Mouse (Mus musculus) heart, embryonic 13.5 days (tissue): ENCODE results near the gene Sytl3. TPM values are rescaled to one million over a fixed set of nuclear protein-coding genes. Genes with fewer than 3 reads are reported as not detected.
"Not testable (repeated sequence)": the region's sequence is repeated elsewhere in the genome, so short reads cannot be mapped to it uniquely, and the experiment has no call there.

Source experiments
- ATAC-seq: fragments of 200-750 bp; cut with Nextera tagmentation; 2 replicates; pipeline ENCODE4 v1.8.0; 2017; ENCODE audit warnings: moderate TSS enrichment; ENCODE audit not compliant: insufficient number of reproducible peaks, low FRiP score, low TSS enrichment; ENCODE audit errors: extremely low read depth
- H3K27ac ChIP-seq: fragments of 300-500 bp; sonication (generic); replicated peaks from 2 replicates; pipeline ENCODE4 v1.5.1; 2015; ENCODE audit warnings: moderate library complexity, mild to moderate bottlenecking, inconsistent platforms
- H3K27me3 ChIP-seq: fragments of 300-500 bp; sonication (generic); replicated peaks from 2 replicates; pipeline ENCODE4 v1.6.1; 2015; ENCODE audit warnings: mild to moderate bottlenecking, inconsistent platforms
- H3K36me3 ChIP-seq: fragments of 300-500 bp; sonication (generic); 2 replicates; pipeline ENCODE4 v1.6.1; 2015; ENCODE audit warnings: mild to moderate bottlenecking, inconsistent platforms
- H3K4me1 ChIP-seq: fragments of 300-500 bp; sonication (generic); 2 replicates; pipeline ENCODE4 v1.6.1; 2015; ENCODE audit warnings: inconsistent platforms
- H3K4me2 ChIP-seq: fragments of 300-500 bp; sonication (generic); 2 replicates; pipeline ENCODE4 v1.6.1; 2015; ENCODE audit warnings: inconsistent platforms, mild to moderate bottlenecking, moderate library complexity
- H3K4me3 ChIP-seq: fragments of 300-500 bp; sonication (generic); 2 replicates; pipeline ENCODE4 v1.5.1; 2015; ENCODE audit warnings: moderate library complexity, mild to moderate bottlenecking, inconsistent platforms
- H3K9ac ChIP-seq: fragments of 300-500 bp; sonication (generic); 2 replicates; pipeline ENCODE4 v1.6.1; 2015; ENCODE audit warnings: inconsistent platforms, mild to moderate bottlenecking, moderate library complexity
- H3K9me3 ChIP-seq: fragments of 300-500 bp; sonication (generic); 2 replicates; pipeline ENCODE4 v1.6.1; 2016; ENCODE audit warnings: inconsistent platforms
- WGBS: fragments of 180-500 bp; shearing (Covaris S2); methylation state at CpG from one replicate; pipeline ENCODE4 v1.1.7; 2015; ENCODE audit warnings: mixed read lengths; 5-methylcytosine and 5-hydroxymethylcytosine counted together
- polyA plus RNA-seq: library from polyadenylated mRNA; unstranded; fragments of >200 nt; fragmentation: Nextera tagmentation; extraction: Ambion mirVana; gene quantifications from 2 replicates; pipeline ENCODE4 v1.2.1, GENCODE M21; 2015

Sytl3 gene
- polyA plus RNA-seq, 1 experiment from 2014 or later, result not detected

DNA sequence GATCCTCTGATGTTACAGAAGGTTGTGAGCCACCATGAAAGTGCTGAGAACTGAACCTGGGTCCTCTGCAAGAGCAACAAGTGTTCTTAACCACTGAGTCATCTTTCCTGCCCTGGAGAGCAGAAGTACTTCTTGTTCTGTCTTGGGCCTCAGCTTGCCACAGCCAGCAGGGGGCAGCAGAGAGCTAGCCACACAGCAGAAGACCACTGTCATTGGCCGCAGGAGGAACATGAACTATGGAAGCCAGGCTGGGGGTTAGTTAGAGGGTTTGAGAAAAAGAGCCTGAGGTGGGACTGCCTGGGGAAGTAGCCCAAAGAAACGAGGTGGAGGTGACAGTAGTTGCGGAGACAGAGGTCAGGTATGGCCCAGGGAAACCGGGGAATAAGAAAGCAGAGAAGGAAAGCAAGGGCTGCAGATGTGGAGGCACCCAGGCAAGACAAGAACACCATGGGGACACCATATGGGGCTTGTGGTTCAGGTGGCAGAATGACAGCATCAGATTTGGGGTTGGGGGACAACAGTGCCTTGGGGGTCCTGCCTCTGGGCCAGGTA, 38.4 kb downstream of the Sytl3 start:
- WGBS, result 35% methylated on average over 4 of the region's 4 CpGs
- not testable (repeated sequence) for H3K9me3 ChIP-seq, H3K4me3 ChIP-seq, H3K27ac ChIP-seq, H3K4me1 ChIP-seq, H3K4me2 ChIP-seq, H3K36me3 ChIP-seq, H3K9ac ChIP-seq, H3K27me3 ChIP-seq, ATAC-seq

DNA sequence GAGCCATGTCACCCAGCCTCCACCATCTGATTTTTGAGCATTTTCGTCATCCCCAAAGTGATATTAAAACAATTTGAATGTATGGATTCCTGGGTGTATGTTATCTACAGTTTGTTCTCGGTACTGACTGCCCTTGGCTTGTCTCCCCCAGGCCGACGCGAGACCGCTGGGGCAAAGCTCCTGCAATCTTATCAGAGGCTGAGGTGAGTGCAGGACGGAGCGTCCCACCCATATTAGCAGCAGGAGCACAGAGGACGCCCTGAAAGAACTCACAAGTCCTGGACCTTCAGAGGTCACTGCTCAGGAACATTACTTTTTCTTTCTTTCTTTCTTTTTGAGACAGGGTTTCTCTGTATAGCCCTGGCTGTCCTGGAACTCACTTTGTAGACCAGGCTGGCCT, 40.6 kb downstream of the Sytl3 start:
- H3K4me3 ChIP-seq, H3K27ac ChIP-seq, H3K36me3 ChIP-seq, H3K27me3 ChIP-seq, H3K9me3 ChIP-seq, H3K9ac ChIP-seq, ATAC-seq, H3K4me2 ChIP-seq, H3K4me1 ChIP-seq: not testable (repeated sequence)
- 36% methylated on average over 8 of the region's 9 CpGs for WGBS

DNA sequence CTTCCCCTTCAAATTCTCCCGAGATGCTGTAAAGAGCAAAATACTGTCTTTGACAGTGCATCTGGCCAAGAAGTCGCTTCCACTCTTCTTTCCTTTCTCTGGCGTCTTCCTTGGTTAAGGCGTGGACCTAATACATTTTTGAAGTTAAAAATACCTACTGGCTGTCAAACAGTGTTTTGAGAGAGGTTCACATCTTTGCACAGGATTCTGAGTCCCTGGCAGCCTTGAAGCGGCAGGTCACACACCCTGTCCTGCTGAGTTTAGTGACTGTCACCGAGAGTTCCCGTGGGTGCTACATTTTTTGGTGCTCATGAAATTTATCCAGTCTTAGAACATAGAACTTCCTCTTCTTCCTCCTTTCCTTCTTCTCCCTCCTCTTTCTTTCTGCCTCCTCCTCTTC, 41.2 kb downstream of the Sytl3 start:
- not testable (repeated sequence) for H3K4me3 ChIP-seq, H3K36me3 ChIP-seq, ATAC-seq, H3K9ac ChIP-seq, H3K27ac ChIP-seq, H3K4me2 ChIP-seq, H3K4me1 ChIP-seq, H3K27me3 ChIP-seq, H3K9me3 ChIP-seq
- WGBS, result 68% methylated on average over 4 of the region's 7 CpGs

DNA sequence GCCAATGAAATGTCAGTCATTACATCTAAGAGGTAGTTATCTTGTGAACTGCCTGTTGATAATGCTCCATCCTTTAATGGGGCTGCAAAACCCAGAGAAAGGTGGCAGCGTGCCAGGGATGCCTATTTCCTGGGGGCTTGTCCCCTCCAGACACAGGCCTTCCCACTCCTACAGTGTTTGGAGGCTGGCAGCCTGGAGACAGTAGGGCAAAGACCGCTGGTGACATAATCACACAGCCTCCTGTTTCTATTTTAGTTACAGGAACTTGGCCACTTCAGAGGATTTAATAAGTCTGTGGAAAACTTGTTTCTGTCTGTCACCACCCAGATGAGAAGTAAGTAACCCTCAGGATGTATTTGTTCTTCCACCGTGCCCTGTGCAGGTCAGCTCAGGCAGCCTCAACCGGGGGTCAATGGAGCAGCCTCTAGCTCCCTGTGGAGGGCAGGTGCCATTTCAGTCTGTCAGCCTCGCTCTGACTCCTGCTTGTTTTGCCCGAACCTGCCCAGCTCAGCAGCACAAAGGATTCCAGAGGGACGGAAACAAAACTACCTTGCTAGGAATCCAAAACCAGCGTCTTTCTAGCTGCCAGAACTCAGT, 43.8 kb downstream of the Sytl3 start:
- not testable (repeated sequence) for H3K9me3 ChIP-seq, H3K4me3 ChIP-seq, H3K27ac ChIP-seq, H3K27me3 ChIP-seq, H3K9ac ChIP-seq, H3K4me1 ChIP-seq, H3K36me3 ChIP-seq, H3K4me2 ChIP-seq
- WGBS, result 22% methylated on average over 3 of the region's 8 CpGs
- ATAC-seq, result peak; percentile 23; the same call in 1 of the 2 replicates

DNA sequence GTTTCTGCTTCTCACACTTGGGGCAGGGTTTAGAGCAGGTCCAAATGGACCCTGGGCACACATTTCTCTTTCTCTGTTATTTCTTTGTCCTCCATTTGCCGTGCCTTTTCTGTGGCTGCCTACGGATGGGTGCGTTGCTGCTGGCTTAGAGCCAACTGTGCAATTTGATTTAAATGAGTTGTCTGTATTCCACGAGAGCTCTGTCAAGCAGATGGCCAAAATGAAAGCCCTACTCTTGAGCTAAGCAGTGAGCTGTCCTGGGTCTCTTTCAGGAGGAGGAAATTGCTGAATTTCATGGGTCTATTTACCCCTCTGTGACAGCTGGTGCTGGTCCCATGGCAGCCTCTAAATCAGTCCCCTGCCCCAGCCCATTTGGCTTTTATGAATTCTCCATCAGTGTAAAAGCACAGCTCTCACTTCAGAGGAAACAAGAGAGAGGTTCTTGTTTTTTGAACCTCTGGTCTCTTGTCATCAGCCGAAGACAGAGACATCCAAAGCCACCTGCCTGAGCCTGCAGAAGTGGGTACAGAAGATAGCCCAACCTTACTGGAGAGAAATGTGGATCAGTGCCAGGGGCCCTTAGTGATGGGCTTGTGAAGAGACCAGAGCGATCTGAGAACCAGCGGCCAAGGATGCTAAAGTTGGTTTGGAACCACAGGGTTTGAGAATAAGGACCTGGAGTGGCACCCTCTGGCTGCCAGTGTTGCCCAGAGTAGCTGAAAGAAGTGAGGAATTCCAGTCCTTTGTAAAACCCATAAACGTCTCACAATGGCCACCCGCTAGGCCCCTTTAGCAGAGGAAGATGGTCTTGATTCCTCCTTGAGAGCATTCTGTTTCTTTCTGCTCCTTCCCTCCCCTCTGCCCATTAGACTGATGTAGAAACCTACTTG, 44.7 kb downstream of the Sytl3 start:
- not testable (repeated sequence) for H3K4me1 ChIP-seq, ATAC-seq, H3K9ac ChIP-seq, H3K27me3 ChIP-seq, H3K9me3 ChIP-seq, H3K4me2 ChIP-seq, H3K4me3 ChIP-seq, H3K36me3 ChIP-seq, H3K27ac ChIP-seq
- WGBS, result 65% methylated on average over 9 of the region's 9 CpGs

DNA sequence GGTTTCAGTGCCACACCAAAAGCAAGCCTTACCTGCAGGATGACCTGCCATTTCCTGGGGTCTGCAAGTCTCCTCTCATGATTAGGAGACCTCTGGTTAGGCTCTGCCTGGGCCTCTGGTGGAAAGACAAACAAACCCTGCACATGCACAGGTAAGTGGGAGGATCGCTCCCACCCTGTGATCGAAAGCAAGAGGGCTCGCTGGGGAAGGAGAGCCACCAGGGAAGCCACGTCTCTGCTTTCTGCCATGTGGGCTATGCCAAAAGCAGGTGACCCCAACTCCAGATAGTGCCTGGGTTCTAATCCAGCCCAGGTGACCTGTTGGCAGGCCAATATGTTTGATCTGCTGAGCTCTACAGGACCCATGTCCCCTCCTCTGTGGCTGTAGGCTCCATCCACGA, 47.6 kb downstream of the Sytl3 start:
- not testable (repeated sequence) for H3K9ac ChIP-seq, ATAC-seq, H3K4me3 ChIP-seq, H3K4me2 ChIP-seq, H3K9me3 ChIP-seq, H3K36me3 ChIP-seq, H3K27ac ChIP-seq, H3K27me3 ChIP-seq, H3K4me1 ChIP-seq
- WGBS, result 73% methylated on average over 5 of the region's 5 CpGs

DNA sequence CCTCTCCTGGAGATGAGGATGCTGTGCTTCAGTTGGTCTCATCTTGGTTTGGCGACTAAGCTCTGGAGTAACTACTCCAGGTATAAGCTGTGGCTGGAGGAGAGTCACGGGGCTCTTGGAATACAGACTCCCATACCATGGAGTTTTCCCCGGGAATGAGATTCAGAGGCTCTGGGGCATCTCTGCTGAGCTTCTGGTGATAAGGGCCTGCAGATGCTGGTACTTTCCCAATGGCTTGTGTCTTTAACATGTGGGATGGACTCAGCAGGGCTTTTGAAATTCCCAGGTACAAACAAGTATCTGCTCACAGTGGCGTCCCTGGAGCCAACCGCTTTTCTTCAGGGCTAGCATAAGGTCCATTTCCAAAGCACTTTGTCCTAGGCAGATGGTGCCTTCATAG, 48.5 kb downstream of the Sytl3 start:
- H3K9me3 ChIP-seq, ATAC-seq, H3K27ac ChIP-seq, H3K4me2 ChIP-seq, H3K4me3 ChIP-seq, H3K27me3 ChIP-seq, H3K36me3 ChIP-seq, H3K4me1 ChIP-seq, H3K9ac ChIP-seq: not testable (repeated sequence)
- WGBS, result 78% methylated on average over 5 of the region's 5 CpGs

DNA sequence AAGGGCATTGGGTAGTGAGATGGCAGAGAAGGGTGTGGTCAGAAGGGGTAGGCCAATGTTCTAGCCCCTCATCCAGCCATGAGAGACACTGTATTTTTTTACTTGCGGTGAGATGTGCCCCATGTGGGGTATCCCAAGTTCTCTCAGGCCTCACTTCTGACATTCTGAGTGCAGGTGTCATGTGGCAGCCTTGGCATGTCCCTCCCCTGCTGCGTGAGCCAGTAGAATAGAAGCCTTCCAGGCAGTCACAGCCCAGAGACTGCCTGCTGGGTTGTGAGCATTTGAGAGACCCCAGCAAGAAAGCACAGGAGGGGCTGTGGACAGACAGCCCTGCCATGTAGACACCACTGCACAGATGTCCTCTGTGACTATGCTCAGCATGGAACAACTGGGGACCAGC, 49.3 kb downstream of the Sytl3 start:
- H3K27me3 ChIP-seq, H3K9me3 ChIP-seq, ATAC-seq, H3K9ac ChIP-seq, H3K4me2 ChIP-seq, H3K36me3 ChIP-seq, H3K4me3 ChIP-seq, H3K4me1 ChIP-seq, H3K27ac ChIP-seq: not testable (repeated sequence)
- 73% methylated on average over 2 of the region's 2 CpGs for WGBS

DNA sequence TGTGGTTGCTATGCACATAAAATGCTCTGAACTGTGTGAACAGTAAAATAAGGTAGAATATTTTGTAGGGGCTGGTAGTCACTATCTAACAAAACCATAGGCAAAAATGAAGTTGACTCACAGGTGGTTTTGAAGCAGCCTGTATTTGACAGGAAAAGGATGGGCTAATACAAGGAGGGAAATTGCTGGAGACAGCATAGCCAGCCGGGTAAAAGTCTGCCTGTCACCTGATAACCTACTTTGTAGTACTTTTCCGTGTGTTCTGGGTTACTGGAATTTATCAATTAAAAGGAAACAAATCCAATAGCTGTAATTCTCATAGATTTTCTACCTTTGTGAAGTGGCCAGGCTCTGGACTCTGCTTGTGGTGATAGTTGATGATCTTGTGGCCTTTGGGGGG, 54.6 kb downstream of the Sytl3 start:
- not testable (repeated sequence) for ATAC-seq, H3K4me2 ChIP-seq, H3K27me3 ChIP-seq, H3K27ac ChIP-seq, H3K9me3 ChIP-seq, H3K4me3 ChIP-seq, H3K4me1 ChIP-seq, H3K36me3 ChIP-seq, H3K9ac ChIP-seq
- WGBS, result 64% methylated on average over 2 of the region's 2 CpGs

DNA sequence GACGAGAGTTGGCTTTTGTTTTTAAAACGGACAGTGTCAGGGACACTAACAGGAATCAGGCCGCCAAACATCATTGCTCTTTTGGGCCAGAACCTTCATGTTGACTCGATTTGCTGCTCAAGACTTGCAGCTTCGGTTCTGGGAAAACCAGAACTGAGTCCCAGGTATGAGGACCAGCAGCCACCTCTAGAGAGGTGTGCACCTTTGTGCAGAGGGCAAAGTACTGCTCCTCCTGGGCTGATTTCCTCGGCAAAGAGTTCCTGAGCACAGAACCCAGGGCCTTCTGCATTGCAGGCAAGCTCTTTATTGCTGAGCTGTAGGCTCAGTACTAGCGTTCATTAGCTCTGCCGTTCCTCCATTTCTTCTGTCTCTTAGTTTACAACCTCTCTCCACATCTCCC, 55.1 kb downstream of the Sytl3 start:
- not testable (repeated sequence) for ATAC-seq, H3K4me1 ChIP-seq, H3K4me3 ChIP-seq, H3K36me3 ChIP-seq, H3K9me3 ChIP-seq, H3K27me3 ChIP-seq, H3K4me2 ChIP-seq, H3K27ac ChIP-seq, H3K9ac ChIP-seq
- 78% methylated on average over 8 of the region's 8 CpGs for WGBS

DNA sequence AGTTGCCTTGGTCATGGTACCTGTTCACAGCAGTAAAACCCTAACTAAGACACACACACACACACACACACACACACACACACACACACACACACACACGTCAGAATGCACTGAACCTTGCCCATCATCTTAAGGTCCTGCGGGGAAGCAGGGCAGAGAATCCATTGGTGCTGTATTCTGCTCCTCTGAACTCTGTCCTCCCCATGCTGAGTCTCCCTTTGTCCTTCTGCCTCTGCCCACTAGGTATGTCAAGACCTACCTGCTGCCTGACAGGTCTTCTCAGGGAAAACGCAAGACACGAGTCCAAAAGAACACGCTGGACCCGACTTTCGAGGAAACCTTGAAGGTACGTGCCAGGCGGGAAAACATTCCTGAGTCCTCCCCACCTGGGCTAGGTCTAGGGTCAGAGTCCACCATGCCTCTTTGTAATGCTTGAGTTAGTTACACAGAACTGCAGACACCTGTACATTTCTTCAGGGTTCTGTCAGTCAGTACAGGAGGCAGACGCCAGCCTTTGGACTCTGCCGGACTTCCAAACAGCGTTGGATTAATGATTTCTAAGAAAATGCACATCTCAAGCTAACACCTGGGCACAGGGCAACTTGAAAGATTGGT, 69.2 kb downstream of the Sytl3 start:
- H3K9ac ChIP-seq, result no peak overlapping the region
- no peak overlapping the region for H3K4me3 ChIP-seq
- H3K4me2 ChIP-seq, result no peak overlapping the region
- no peaks in the 10 kb centered on the region for H3K36me3 ChIP-seq
- no peak for ATAC-seq
- no peaks in the 10 kb centered on the region for H3K9me3 ChIP-seq
- H3K4me1 ChIP-seq, result no peaks in the 10 kb centered on the region
- no peaks in the 10 kb centered on the region for H3K27me3 ChIP-seq
- no peak overlapping the region for H3K27ac ChIP-seq
- 86% methylated on average over 12 of the region's 12 CpGs for WGBS
